Mouse (Mus musculus) retina, postnatal 7 days (tissue): ENCODE data around the gene Prpf18.

ENCODE experiments used
- DNase-seq: peaks from one replicate; pipeline ENCODE4 v3.0.0-alpha.2; 2012; ENCODE audit warnings: low read depth, low spot score

Gene Prpf18

GRCm38 (mm10) chr2:4575163-4575562 is 76.8 kb downstream of the Prpf18 start:
- no peak for DNase-seq

- no peak for DNase-seq
Observed at GRCm38 (mm10) chr2:4574251-4574650, 77.7 kb downstream of the Prpf18 start.

GRCm38 (mm10) chr2:4573386-4573785 is 78.5 kb downstream of the Prpf18 start:
- DNase-seq: no peak

- DNase-seq: no peak
Observed at GRCm38 (mm10) chr2:4572498-4573263, 79.2 kb downstream of the Prpf18 start.
